ENCODE assay signal across 7 mouse cellular contexts in genomic region chr12:12412674-12413073, GRCm38 (mm10).
DNase-seq lines count a peak whose midpoint lies in the region; ATAC-seq lines count a peak whose summit lies in the region.

No protein-coding gene starts in this region.

- no peak for ATAC-seq in intestine, embryonic 14.5 days (replicated peaks; ENCODE audit: low FRiP score, low TSS enrichment, low read depth)
- peak; percentile 40; the same call in 1 of the 2 replicates for ATAC-seq in midbrain, embryonic 13.5 days

- no peaks in the 10 kb centered on the region for H3K36me3 ChIP-seq in intestine, embryonic 14.5 days (ENCODE audit: control insufficient read depth, insufficient read depth, low read length)
- H3K36me3 ChIP-seq in midbrain, embryonic 13.5 days = no peaks in the 10 kb centered on the region

- H3K4me2 ChIP-seq in intestine, embryonic 14.5 days (ENCODE audit: low read length) = no peak overlapping the region
- no peak overlapping the region for H3K4me2 ChIP-seq in midbrain, embryonic 13.5 days (replicated peaks)

- H3K4me1 ChIP-seq in intestine, embryonic 14.5 days (replicated peaks; ENCODE audit: control insufficient read depth, insufficient read depth, low read length) = no peaks in the 10 kb centered on the region
- no peaks in the 10 kb centered on the region for H3K4me1 ChIP-seq in midbrain, embryonic 13.5 days (replicated peaks)

- intact Hi-C loops in left cerebral cortex, postnatal 10 days (cut with DNase I) = loop anchor here (5.0 kb wide), 1 partner anchor 90 kb away; no protein-coding TSS in a partner anchor

- no peak overlapping the region for H3K9ac ChIP-seq in intestine, embryonic 14.5 days (ENCODE audit: low read length)
- H3K9ac ChIP-seq in midbrain, embryonic 13.5 days (replicated peaks) = no peak overlapping the region

- peak; percentile 68 for DNase-seq in T-cell, adult 2 months (ENCODE audit: low spot score)
- DNase-seq in cerebellum, adult 18-20 months = peak; percentile 72 to 78
- peak; percentile 30 to 62 for DNase-seq in frontal cortex, postnatal 10 days (ENCODE audit: low spot score in 2 of 2)
- DNase-seq in intestine, embryonic 14.5 days (ENCODE audit: low spot score) = peak; percentile 90
- peak; percentile 46 to 73 for DNase-seq in left cerebral cortex, postnatal 10 days (ENCODE audit: extremely low spot score in 1 of 2, low spot score in 2 of 2)
- DNase-seq in spleen, adult 18-20 months = peak; percentile 53 to 81

- no peak overlapping the region for H3K4me3 ChIP-seq in intestine, embryonic 14.5 days (ENCODE audit: low read depth, low read length)
- no peak overlapping the region for H3K4me3 ChIP-seq in midbrain, embryonic 13.5 days (replicated peaks)

- H3K27me3 ChIP-seq in intestine, embryonic 14.5 days (replicated peaks; ENCODE audit: control insufficient read depth, insufficient read depth, low read length) = no peaks in the 10 kb centered on the region
- H3K27me3 ChIP-seq in midbrain, embryonic 13.5 days = no peaks in the 10 kb centered on the region

- no peak overlapping the region for H3K27ac ChIP-seq in intestine, embryonic 14.5 days (ENCODE audit: low read depth)
- no peak overlapping the region for H3K27ac ChIP-seq in midbrain, embryonic 13.5 days

- H3K9me3 ChIP-seq in intestine, embryonic 14.5 days (ENCODE audit: control insufficient read depth, low read length) = no peaks in the 10 kb centered on the region
- no peaks in the 10 kb centered on the region for H3K9me3 ChIP-seq in midbrain, embryonic 13.5 days

- 40% methylated on average over 5 of the region's 5 CpGs for WGBS in intestine, embryonic 14.5 days
- 42% methylated on average over 5 of the region's 5 CpGs for WGBS in midbrain, embryonic 13.5 days
